8 mouse cellular contexts compared by ENCODE assay signal in genomic region chr16:26106041-26106617, GRCm38 (mm10). TPM values are rescaled to one million over a fixed set of nuclear protein-coding genes. Genes with fewer than 3 reads are reported as not detected.
DNase-seq lines count a peak whose midpoint lies in the region; ATAC-seq and TF ChIP-seq lines count a peak whose summit lies in the region.
"Had no signal": no experiment of that assay in that cellular context is flagged by ENCODE, and none has a peak within 500 bp of the region (broad histone marks: within the 10 kb centered on the region; RNA-seq: fewer than 3 reads in every experiment).

No protein-coding gene starts in this region.

- ATAC-seq in heart, embryonic 11.5 days (replicated peaks; ENCODE audit: insufficient number of reproducible peaks, low FRiP score, low TSS enrichment), result peak; percentile 70
- no peak for ATAC-seq in activated CD4-positive, CD25-positive, alpha-beta regulatory T cell, adult 4 months

- H3K9me3 ChIP-seq in E14TG2a.4 (ENCODE audit: low read length), result peaks cover 10% of the 10 kb centered on the region; the same call in 1 of the 2 replicates
- no peaks in the 10 kb centered on the region for H3K9me3 ChIP-seq in heart, embryonic 11.5 days (replicated peaks; ENCODE audit: control insufficient read depth, low read length)

- H3K4me2 ChIP-seq in heart, embryonic 11.5 days, result peak overlapping the region; percentile 68

- peak overlapping the region; percentile 91 for H3K9ac ChIP-seq in heart, embryonic 11.5 days (ENCODE audit: low read depth, low read length)

- WGBS in heart, embryonic 11.5 days (ENCODE audit: insufficient replicate concordance), result 4% methylated on average over 5 of the region's 5 CpGs

- peak; percentile 41 for DNase-seq in adipocyte (ENCODE audit: low spot score)
- peak; percentile 63 for DNase-seq in kidney, postnatal 14 days
- DNase-seq in neural tube, embryonic 10.5 days (ENCODE audit: extremely low spot score, low spot score), result peak; percentile 60
- no peak for DNase-seq in gastrocnemius, postnatal 25 days

- H3K27me3 ChIP-seq in E14TG2a.4 (ENCODE audit: insufficient read depth, low read length), result peaks cover 50% of the 10 kb centered on the region
- no peaks in the 10 kb centered on the region for H3K27me3 ChIP-seq in heart, embryonic 11.5 days (ENCODE audit: control insufficient read depth, insufficient read depth, low read length)

- peak overlapping the region; percentile 94 for H3K27ac ChIP-seq in heart, embryonic 11.5 days (ENCODE audit: low read depth, low read length)

- peaks cover 7% of the 10 kb centered on the region for H3K4me1 ChIP-seq in E14TG2a.4 (replicated peaks; ENCODE audit: low read depth, low read length)
- H3K4me1 ChIP-seq in heart, embryonic 11.5 days (ENCODE audit: control insufficient read depth, insufficient read depth, low read length), result peaks cover 6% of the 10 kb centered on the region

- peak overlapping the region; percentile 83 for H3K4me3 ChIP-seq in E14TG2a.4 (replicated peaks; ENCODE audit: low read length)
- H3K4me3 ChIP-seq in heart, embryonic 11.5 days (ENCODE audit: low read depth, low read length), result peak overlapping the region; percentile 84

- no peaks in the 10 kb centered on the region for H3K36me3 ChIP-seq in E14TG2a.4 (ENCODE audit: insufficient read depth, low read length)
- peaks cover 3% of the 10 kb centered on the region; the same call in 1 of the 2 replicates for H3K36me3 ChIP-seq in heart, embryonic 11.5 days (ENCODE audit: control insufficient read depth, insufficient read depth, low read length)

- no peak for TF ChIP-seq CTCF in E14TG2a.4 (conservative IDR thresholded peaks at IDR 0.05; ENCODE audit: low read length)

RNA-seq across cellular contexts. Expression of gene P3h2, which starts 0.5 kb away (rescaled TPM):
- polyA plus RNA-seq in heart, embryonic 11.5 days (2014; fragmentation: Nextera tagmentation; extraction: Ambion mirVana), result 18.2 and 18.9 TPM in 2 replicates
- polyA plus RNA-seq in activated CD4-positive, CD25-positive, alpha-beta regulatory T cell, adult 4 months (2017; shearing (Covaris generic)), result 1 to 10 TPM in 1 of 2 experiments, not detected in 1; 1.6 TPM
- 1 to 10 TPM; 4.2 to 7.2 TPM for total RNA-seq in gastrocnemius, postnatal 25 days (2021)
- polyA plus RNA-seq: erythroblast, embryonic 14.5 days had no signal
